Mouse (Mus musculus): ENCODE data around the gene Gpbar1.

DNA sequence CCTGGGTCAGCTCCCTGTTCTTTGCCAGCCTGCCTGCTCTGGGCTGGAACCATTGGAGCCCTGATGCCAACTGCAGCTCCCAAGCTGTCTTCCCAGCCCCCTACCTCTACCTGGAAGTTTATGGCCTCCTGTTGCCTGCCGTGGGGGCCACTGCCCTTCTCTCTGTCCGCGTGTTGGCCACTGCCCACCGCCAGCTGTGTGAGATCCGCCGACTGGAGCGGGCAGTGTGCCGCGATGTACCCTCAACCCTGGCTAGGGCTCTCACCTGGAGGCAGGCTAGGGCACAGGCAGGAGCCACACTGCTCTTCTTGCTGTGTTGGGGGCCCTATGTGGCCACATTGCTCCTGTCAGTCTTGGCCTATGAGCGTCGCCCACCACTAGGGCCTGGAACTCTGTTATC is 638 bp downstream of the Gpbar1 start:
- TF ChIP-seq POU5F1 (IDR thresholded peaks at IDR 0.05; ENCODE audit: borderline replicate concordance, low read length) (no peak), CTCF (conservative IDR thresholded peaks at IDR 0.05; ENCODE audit: low read length) (no peak)
